ENCODE assay signal across 10 mouse cellular contexts in the genomic region with DNA sequence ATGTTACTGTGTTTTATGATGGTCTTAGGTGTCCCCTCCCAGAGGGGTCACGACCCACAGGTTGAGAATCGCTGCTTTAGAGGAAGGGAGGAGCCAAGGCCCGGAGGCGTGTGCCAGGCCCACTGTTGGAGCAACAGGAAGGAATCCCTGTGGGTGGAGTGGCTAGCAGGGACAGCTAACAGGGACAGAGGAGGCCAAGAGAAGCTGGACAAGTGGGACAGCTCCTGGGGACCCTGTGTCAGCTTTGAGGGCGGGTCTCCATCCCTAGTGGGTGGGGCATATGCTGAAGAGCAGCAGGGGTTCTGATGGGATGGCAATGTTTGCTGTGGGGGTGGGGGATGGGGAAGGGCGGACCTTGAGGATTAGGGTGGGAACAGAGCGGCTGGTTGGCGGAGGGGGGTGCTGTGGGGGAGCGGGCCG. TPM values are rescaled to one million over a fixed set of nuclear protein-coding genes. Genes with fewer than 3 reads are reported as not detected.
DNase-seq lines count a peak whose midpoint lies in the region; ATAC-seq lines count a peak whose summit lies in the region.
"Had no signal": no experiment of that assay in that cellular context is flagged by ENCODE, and none has a peak within 500 bp of the region (broad histone marks: within the 10 kb centered on the region; RNA-seq: fewer than 3 reads in every experiment).

No protein-coding gene starts in this region.

- peak; percentile 42 for DNase-seq in kidney, adult 18-20 months
- DNase-seq in R1 (ENCODE audit: low read depth, low spot score): peak; percentile 54
- DNase-seq in embryo, embryonic 10.5 days (ENCODE audit: low spot score): peak; percentile 40
- DNase-seq in kidney, postnatal 36 days: peak; percentile 63 to 71
- DNase-seq in c-Kit-positive CD71-positive TER-119-positive erythroid progenitor cells, embryonic 14.5 days (ENCODE audit: low spot score): no peak
- DNase-seq: gastrocnemius, postnatal 14 days had no signal

- no peak overlapping the region for H3K27ac ChIP-seq in kidney, embryonic 15.5 days
- H3K27ac ChIP-seq: heart, embryonic 13.5 days; lung, embryonic 15.5 days had no signal

- ATAC-seq in kidney, embryonic 15.5 days (replicated peaks; ENCODE audit: low FRiP score): no peak
- ATAC-seq in erythroblast, adult 5-6 weeks (replicated peaks; ENCODE audit: low FRiP score, poor library complexity, severe bottlenecking): no peak

- peaks cover 15% of the 10 kb centered on the region; the same call in 1 of the 2 replicates for H3K36me3 ChIP-seq in kidney, embryonic 15.5 days
- H3K36me3 ChIP-seq: lung, embryonic 15.5 days had no signal

- no peak overlapping the region for H3K4me3 ChIP-seq in kidney, embryonic 15.5 days (replicated peaks)
- H3K4me3 ChIP-seq: heart, embryonic 13.5 days; lung, embryonic 15.5 days had no signal

- H3K9ac ChIP-seq in kidney, embryonic 15.5 days: no peak overlapping the region
- H3K9ac ChIP-seq: heart, embryonic 13.5 days; lung, embryonic 15.5 days had no signal

- H3K4me2 ChIP-seq in kidney, embryonic 15.5 days: no peak overlapping the region
- H3K4me2 ChIP-seq: heart, embryonic 13.5 days; lung, embryonic 15.5 days had no signal

- no peaks in the 10 kb centered on the region for H3K9me3 ChIP-seq in kidney, embryonic 15.5 days (replicated peaks)
- H3K9me3 ChIP-seq: heart, embryonic 13.5 days; lung, embryonic 15.5 days had no signal

- WGBS in kidney, embryonic 15.5 days: 47% methylated on average over 10 of the region's 10 CpGs

- peaks cover 46% of the 10 kb centered on the region for H3K4me1 ChIP-seq in kidney, embryonic 15.5 days

- H3K27me3 ChIP-seq in kidney, embryonic 15.5 days: no peaks in the 10 kb centered on the region
- H3K27me3 ChIP-seq: heart, embryonic 13.5 days had no signal

RNA-seq across cellular contexts. Expression of gene Sulf2, which starts 43.6 kb away (rescaled TPM):
- 61.0 and 65.3 TPM in 2 replicates for polyA plus RNA-seq in kidney, embryonic 15.5 days (2015; fragmentation: Nextera tagmentation; extraction: Ambion mirVana)
- 2.5 and 5.4 TPM in 2 replicates for total RNA-seq in erythroblast, adult 5-6 weeks (2015; ENCODE audit: low replicate concordance)
- 1.1 and 6.0 TPM in 2 replicates for total RNA-seq in erythroblast, adult 5-6 weeks (2017; ENCODE audit: low replicate concordance)
